Mouse (Mus musculus) embryo, embryonic 9.5 days (tissue): ENCODE results near the gene Gtf3c4.

Experiments
- DNase-seq: peaks from one replicate; pipeline ENCODE4 v3.0.0-alpha.2; 2017; ENCODE audit errors: extremely low spot score

The Gtf3c4 gene

GRCm38 (mm10) chr2:28840222-28840951 lies at the start of gene Gtf3c4, which contains the start of gene Ddx31:
TSS of gene Gtf3c4 (minus strand) at chr2:28840360.
TSS of gene Ddx31 (plus strand) at chr2:28840406.
- peak; percentile 97 for DNase-seq

GRCm38 (mm10) chr2:28884914-28885313 lies 44.8 kb upstream of the Gtf3c4 start:
- no peak for DNase-seq

GRCm38 (mm10) chr2:28882826-28883485 lies 42.8 kb upstream of the Gtf3c4 start:
- DNase-seq: no peak

GRCm38 (mm10) chr2:28882047-28882446 lies 41.9 kb upstream of the Gtf3c4 start:
- no peak for DNase-seq

GRCm38 (mm10) chr2:28881275-28881674 lies 41.1 kb upstream of the Gtf3c4 start:
- no peak for DNase-seq

- DNase-seq: no peak
Observed at GRCm38 (mm10) chr2:28875554-28875953, 35.4 kb upstream of the Gtf3c4 start.

GRCm38 (mm10) chr2:28867495-28867894 lies 27.3 kb upstream of the Gtf3c4 start:
- DNase-seq: no peak

- DNase-seq: no peak
Observed at GRCm38 (mm10) chr2:28863857-28864256, 23.7 kb upstream of the Gtf3c4 start.

- DNase-seq: no peak
Observed at GRCm38 (mm10) chr2:28860678-28861423, 20.7 kb upstream of the Gtf3c4 start.

GRCm38 (mm10) chr2:28859303-28859702 lies 19.1 kb upstream of the Gtf3c4 start:
- no peak for DNase-seq

GRCm38 (mm10) chr2:28855773-28856172 lies 15.6 kb upstream of the Gtf3c4 start:
- no peak for DNase-seq

GRCm38 (mm10) chr2:28852594-28852993 lies 12.4 kb upstream of the Gtf3c4 start:
- no peak for DNase-seq

- DNase-seq: no peak
Observed at GRCm38 (mm10) chr2:28848879-28849278, 8.7 kb upstream of the Gtf3c4 start.

GRCm38 (mm10) chr2:28842042-28842441 lies 1.9 kb upstream of the Gtf3c4 start:
- no peak for DNase-seq

GRCm38 (mm10) chr2:28839501-28840221 lies 499 bp downstream of the Gtf3c4 start:
- DNase-seq: peak; percentile 33

GRCm38 (mm10) chr2:28836181-28836940 lies 3.8 kb downstream of the Gtf3c4 start:
- no peak for DNase-seq

GRCm38 (mm10) chr2:28829265-28829664 lies 10.9 kb downstream of the Gtf3c4 start:
- no peak for DNase-seq

- no peak for DNase-seq
Observed at GRCm38 (mm10) chr2:28818866-28819265, 21.3 kb downstream of the Gtf3c4 start.

GRCm38 (mm10) chr2:28810260-28811013 lies 29.7 kb downstream of the Gtf3c4 start:
- DNase-seq: no peak

- no peak for DNase-seq
Observed at GRCm38 (mm10) chr2:28808841-28809240, 31.3 kb downstream of the Gtf3c4 start.
